Mouse (Mus musculus) cerebellum, adult 2 months (tissue): ENCODE results near the gene Dpep1.

ENCODE experiments used
- CTCF ChIP-seq: fragments of 200-500 bp; IDR thresholded peaks from 2 replicates; pipeline ENCODE4 v1.5.1; 2011; ENCODE audit warnings: low read depth, mild to moderate bottlenecking, control low read depth, low read length, moderate library complexity, borderline replicate concordance; ENCODE audit not compliant: insufficient read depth
- POLR2A ChIP-seq: fragments of 200-500 bp; IDR thresholded peaks from 2 replicates; pipeline ENCODE4 v1.6.1; 2011; ENCODE audit warnings: low read length, control low read depth, borderline replicate concordance; ENCODE audit not compliant: insufficient read depth

DNA sequence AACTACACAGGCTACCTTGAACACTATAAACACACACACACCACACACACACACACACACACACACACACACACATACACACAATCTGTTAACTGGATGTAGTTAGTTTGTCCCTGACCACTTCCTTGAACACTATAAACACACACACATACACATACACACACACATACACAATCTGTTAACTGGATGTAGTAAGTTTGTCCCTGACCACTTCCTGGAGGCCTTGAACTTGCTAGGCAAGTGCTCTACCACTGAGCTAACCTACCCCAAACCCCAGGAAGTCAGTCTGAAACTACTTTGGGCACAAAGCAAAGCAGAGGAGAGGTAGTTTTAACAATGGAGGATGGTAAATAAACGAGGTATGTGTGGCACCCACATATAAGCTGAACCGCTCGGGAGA, 17.5 kb downstream of the Dpep1 start:
- TF ChIP-seq POLR2A (no peak), CTCF (no peak)
